8 mouse cellular contexts compared by ENCODE assay signal in the genomic region with DNA sequence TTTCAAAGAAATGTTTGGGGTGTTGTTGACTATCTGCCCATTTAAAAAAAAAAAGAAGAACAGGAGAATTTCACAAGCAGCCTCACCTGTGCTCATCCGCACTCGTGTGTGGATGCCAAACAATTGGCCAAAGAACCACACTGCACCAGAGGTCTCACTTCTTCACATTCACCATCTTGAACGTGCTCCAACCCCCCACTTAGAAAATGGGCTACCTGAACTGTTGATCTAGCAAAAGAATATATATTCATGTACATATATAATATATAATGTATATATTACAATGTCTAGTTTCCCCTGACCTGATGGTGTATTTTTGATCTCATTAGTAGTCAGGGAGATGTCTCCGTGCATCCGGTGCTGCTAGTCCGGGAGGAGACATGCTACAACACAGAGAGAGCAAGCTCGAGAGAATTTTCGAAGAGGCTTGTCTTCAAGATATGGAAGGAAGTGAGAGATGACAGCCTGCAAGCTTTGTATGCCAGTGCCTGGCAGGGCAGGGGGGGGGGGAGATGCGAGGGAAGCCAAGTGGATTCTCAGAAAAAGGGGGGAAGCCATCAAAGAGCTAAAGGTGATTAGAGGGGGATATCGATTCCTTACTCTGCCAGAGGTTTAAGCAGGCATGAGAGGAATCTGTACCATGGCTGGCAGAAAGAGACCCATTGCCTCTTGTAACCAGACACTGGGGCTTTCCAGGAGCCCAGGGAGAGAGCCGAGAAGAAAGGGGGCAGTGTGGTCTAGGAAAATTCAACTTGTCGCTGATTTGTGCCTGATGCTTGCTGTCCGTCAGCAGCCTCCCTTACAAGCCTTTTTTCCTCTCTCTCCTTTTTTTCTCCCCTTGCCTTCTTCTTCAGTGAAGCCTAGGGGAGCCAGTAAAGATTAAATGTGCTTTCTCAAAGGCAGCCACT.
DNase-seq lines count a peak whose midpoint lies in the region; ATAC-seq and TF ChIP-seq lines count a peak whose summit lies in the region.

No protein-coding gene starts in this region.

- H3K4me1 ChIP-seq in forebrain, embryonic 13.5 days = peaks cover 37% of the 10 kb centered on the region
- peaks cover 3% of the 10 kb centered on the region; the same call in 1 of the 2 replicates for H3K4me1 ChIP-seq in heart, postnatal 0 days (ENCODE audit: control insufficient read depth, insufficient read depth)
- H3K4me1 ChIP-seq in liver, embryonic 11.5 days (replicated peaks; ENCODE audit: control insufficient read depth, insufficient read depth, low read length) = no peaks in the 10 kb centered on the region
- peaks cover 27% of the 10 kb centered on the region for H3K4me1 ChIP-seq in neural tube, embryonic 14.5 days (ENCODE audit: control insufficient read depth, insufficient read depth, low read length)

- peak; percentile 53 for DNase-seq in ovary, adult 18-20 months (ENCODE audit: low spot score)
- DNase-seq in ovary, postnatal 10 days (ENCODE audit: low spot score) = no peak
- peak; percentile 91 for DNase-seq in heart, postnatal 0 days (ENCODE audit: low spot score)
- DNase-seq in kidney, postnatal 25 days = peak; percentile 55 to 70
- peak; percentile 36 for DNase-seq in liver, embryonic 11.5 days (ENCODE audit: low spot score)

- H3K9ac ChIP-seq in forebrain, embryonic 13.5 days = peak overlapping the region; percentile 99
- peak overlapping the region; percentile 62 for H3K9ac ChIP-seq in heart, postnatal 0 days (replicated peaks; ENCODE audit: low read depth, low read length)
- peak overlapping the region; percentile 57; the same call in 1 of the 2 replicates for H3K9ac ChIP-seq in liver, embryonic 11.5 days (ENCODE audit: low read depth, low read length)
- H3K9ac ChIP-seq in neural tube, embryonic 14.5 days (replicated peaks; ENCODE audit: low read depth, low read length) = peak overlapping the region; percentile 100

- no peaks in the 10 kb centered on the region for H3K27me3 ChIP-seq in forebrain, embryonic 13.5 days
- no peaks in the 10 kb centered on the region for H3K27me3 ChIP-seq in heart, postnatal 0 days (ENCODE audit: control insufficient read depth, insufficient read depth, low read length)
- H3K27me3 ChIP-seq in liver, embryonic 11.5 days (replicated peaks; ENCODE audit: control insufficient read depth, insufficient read depth, low read length) = peaks cover 3% of the 10 kb centered on the region; the same call in 1 of the 2 replicates
- H3K27me3 ChIP-seq in neural tube, embryonic 14.5 days (ENCODE audit: control insufficient read depth, insufficient read depth, low read length) = no peaks in the 10 kb centered on the region

- no peaks in the 10 kb centered on the region for H3K9me3 ChIP-seq in forebrain, embryonic 13.5 days (replicated peaks)
- no peaks in the 10 kb centered on the region for H3K9me3 ChIP-seq in heart, postnatal 0 days (replicated peaks; ENCODE audit: control insufficient read depth, low read length)
- H3K9me3 ChIP-seq in liver, embryonic 11.5 days (ENCODE audit: control insufficient read depth, low read length) = no peaks in the 10 kb centered on the region
- no peaks in the 10 kb centered on the region for H3K9me3 ChIP-seq in neural tube, embryonic 14.5 days (ENCODE audit: control insufficient read depth, low read length)

- WGBS in forebrain, embryonic 13.5 days = 13% methylated on average over 13 of the region's 13 CpGs
- WGBS in heart, postnatal 0 days = 24% methylated on average over 12 of the region's 13 CpGs
- 44% methylated on average over 13 of the region's 13 CpGs for WGBS in liver, embryonic 11.5 days
- 16% methylated on average over 13 of the region's 13 CpGs for WGBS in neural tube, embryonic 14.5 days

- H3K4me2 ChIP-seq in forebrain, embryonic 13.5 days = peak overlapping the region; percentile 68
- H3K4me2 ChIP-seq in heart, postnatal 0 days (ENCODE audit: low read depth, low read length) = peak overlapping the region; percentile 61
- peak overlapping the region; percentile 56 for H3K4me2 ChIP-seq in liver, embryonic 11.5 days
- H3K4me2 ChIP-seq in neural tube, embryonic 14.5 days (ENCODE audit: low read depth, low read length) = peak overlapping the region; percentile 86

- H3K4me3 ChIP-seq in forebrain, embryonic 13.5 days = peak overlapping the region; percentile 86
- peak overlapping the region; percentile 58 for H3K4me3 ChIP-seq in heart, postnatal 0 days (ENCODE audit: low read depth, low read length)
- peak overlapping the region; percentile 42 for H3K4me3 ChIP-seq in liver, embryonic 11.5 days (ENCODE audit: low read depth, low read length)
- peak overlapping the region; percentile 89 for H3K4me3 ChIP-seq in neural tube, embryonic 14.5 days (ENCODE audit: low read depth, low read length)

- peak overlapping the region; percentile 99 for H3K27ac ChIP-seq in forebrain, embryonic 13.5 days
- H3K27ac ChIP-seq in heart, postnatal 0 days (ENCODE audit: low read depth) = peak overlapping the region; percentile 73
- H3K27ac ChIP-seq in liver, embryonic 11.5 days (ENCODE audit: low read depth, low read length) = peak overlapping the region; percentile 53
- peak overlapping the region; percentile 99 for H3K27ac ChIP-seq in neural tube, embryonic 14.5 days (ENCODE audit: low read depth, low read length)

- no peak for TF ChIP-seq EP300 in heart, postnatal 0 days (IDR thresholded peaks at IDR 0.05; ENCODE audit: low read depth)

- peak; percentile 73 for ATAC-seq in forebrain, embryonic 13.5 days
- ATAC-seq in heart, postnatal 0 days (ENCODE audit: insufficient read depth, low read depth) = peak; percentile 78
- no peak for ATAC-seq in liver, embryonic 11.5 days (replicated peaks; ENCODE audit: low FRiP score)
- peak; percentile 73 for ATAC-seq in neural tube, embryonic 14.5 days (ENCODE audit: low read depth)
- ATAC-seq in activated CD4-positive, CD25-positive, alpha-beta regulatory T cell, adult 4 months = no peak

- peak; percentile 76 for TF ChIP-seq CTCF in heart, postnatal 0 days (IDR thresholded peaks at IDR 0.05; ENCODE audit: low read depth)

- no peaks in the 10 kb centered on the region for H3K36me3 ChIP-seq in forebrain, embryonic 13.5 days (ENCODE audit: poor library complexity, severe bottlenecking)
- H3K36me3 ChIP-seq in heart, postnatal 0 days (replicated peaks; ENCODE audit: control insufficient read depth, insufficient read depth, low read length) = no peaks in the 10 kb centered on the region
- H3K36me3 ChIP-seq in liver, embryonic 11.5 days (ENCODE audit: control insufficient read depth, insufficient read depth, low read length) = no peaks in the 10 kb centered on the region
- H3K36me3 ChIP-seq in neural tube, embryonic 14.5 days (ENCODE audit: control insufficient read depth, insufficient read depth, low read length) = no peaks in the 10 kb centered on the region

Comparison
In these comparisons a context has a peak if more than half of its experiments do, and no peak if none do; other contexts are left out.
1. ATAC-seq: peak in forebrain, embryonic 13.5 days (single experiment), heart, postnatal 0 days (single experiment) and neural tube, embryonic 14.5 days (single experiment); none in liver, embryonic 11.5 days (single experiment) and activated CD4-positive, CD25-positive, alpha-beta regulatory T cell, adult 4 months (single experiment).
2. Peak in every context shown above with its lines, with median percentiles within 50 percentile points of each other: H3K27ac ChIP-seq, H3K4me2 ChIP-seq, H3K4me3 ChIP-seq and H3K9ac ChIP-seq.